Mouse (Mus musculus): Measurements from ENCODE around the gene Armc7.
"Not testable (repeated sequence)": the region's sequence is repeated elsewhere in the genome, so short reads cannot be mapped to it uniquely, and the experiment has no call there.

Gene Armc7

GRCm38 (mm10) chr11:115526446-115526845 lies 51.0 kb downstream of the Armc7 start:
- DNase-seq (ENCODE audit: low spot score in 2 of 2) = not testable (repeated sequence)

GRCm38 (mm10) chr11:115534759-115535371 lies 59.4 kb downstream of the Armc7 start:
- DNase-seq (ENCODE audit: low spot score in 2 of 2) = no peak

GRCm38 (mm10) chr11:115535401-115536037 lies 60.1 kb downstream of the Armc7 start:
- DNase-seq (ENCODE audit: low spot score in 2 of 2) = peak in 1 of 2 experiments; percentile 78

GRCm38 (mm10) chr11:115536038-115536681 lies 60.7 kb downstream of the Armc7 start, which contains the start of gene Sumo2:
Gene Sumo2 (minus strand): TSS chr11:115536276.
- DNase-seq (ENCODE audit: low spot score in 2 of 2) = peak; percentile 99 to 100

DNA sequence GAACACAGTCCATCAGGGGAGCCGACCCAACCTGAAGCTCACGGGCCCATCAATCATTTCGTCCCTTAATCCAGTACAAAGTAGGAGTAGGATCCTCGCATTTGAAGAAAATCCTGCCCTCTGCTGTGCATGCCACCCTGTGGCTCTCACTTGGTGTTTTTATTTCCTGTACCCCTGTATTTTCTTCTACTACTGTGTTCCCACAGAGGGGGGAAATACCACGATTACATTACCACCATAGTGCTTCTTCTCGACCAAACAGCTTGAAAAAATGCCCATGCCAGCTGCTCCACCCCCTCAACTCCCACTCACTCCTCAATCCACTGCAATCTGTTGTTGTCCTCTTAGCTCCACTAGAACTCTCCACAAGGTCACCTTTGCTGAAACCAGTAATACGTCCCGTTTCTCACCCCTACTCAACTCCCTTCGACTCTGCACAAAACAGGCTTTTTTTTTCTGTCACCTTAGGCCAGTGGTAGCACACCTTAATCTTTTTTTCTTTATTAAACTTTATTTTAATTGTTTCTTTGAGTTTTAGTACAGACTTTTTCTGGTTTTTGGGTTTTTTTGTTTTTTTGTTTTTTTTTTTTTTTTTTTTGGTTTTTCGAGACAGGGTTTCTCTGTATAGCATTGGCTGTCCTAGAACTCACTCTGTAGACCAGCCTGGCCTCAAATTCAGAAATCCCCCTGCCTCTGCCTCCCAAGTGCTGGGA lies 61.5 kb downstream of the Armc7 start:
- DNase-seq (ENCODE audit: low spot score in 2 of 2) = no peak

GRCm38 (mm10) chr11:115538045-115538444 lies 62.6 kb downstream of the Armc7 start:
- no peak for DNase-seq (ENCODE audit: low spot score in 2 of 2)

Measured in heart, adult 9 months (tissue).